Mouse (Mus musculus) 3T3-L1 (cell line): ENCODE results near the gene Myh4.

Experiments
- DNase-seq: peaks from one replicate; pipeline ENCODE4 v3.0.0-alpha.2; 2015; ENCODE audit warnings: low read depth, low spot score

Gene Myh4

GRCm38 (mm10) chr11:67237481-67238079 is at the start of gene Myh4:
Gene Myh4 (plus strand): TSS chr11:67238029.
- no peak for DNase-seq

GRCm38 (mm10) chr11:67190316-67190715 is 47.5 kb upstream of the Myh4 start:
- peak; percentile 15 for DNase-seq

GRCm38 (mm10) chr11:67190814-67191213 is 47.0 kb upstream of the Myh4 start:
- peak; percentile 44 for DNase-seq

- no peak for DNase-seq
Observed at GRCm38 (mm10) chr11:67191496-67191895, 46.3 kb upstream of the Myh4 start.

DNA sequence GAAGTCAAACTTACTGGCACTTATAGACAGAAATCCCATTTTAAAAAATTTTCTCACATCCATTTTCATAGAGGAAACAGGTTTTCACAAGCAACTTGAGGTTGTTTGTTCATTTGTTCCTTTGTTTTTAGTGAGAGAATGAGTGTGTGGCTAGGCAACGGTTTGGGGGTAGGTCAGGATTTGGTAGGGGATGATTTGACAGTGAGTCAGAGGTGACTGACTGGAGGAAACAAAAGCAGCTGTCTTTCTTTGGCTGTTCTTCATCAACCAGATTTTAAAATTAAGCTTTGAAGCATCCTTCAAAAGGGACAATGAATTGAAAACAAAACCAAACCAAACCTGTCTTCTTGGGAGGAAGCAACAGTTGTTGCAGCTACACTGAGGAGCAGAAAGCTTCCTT is 38.5 kb upstream of the Myh4 start:
- DNase-seq = peak; percentile 53

DNA sequence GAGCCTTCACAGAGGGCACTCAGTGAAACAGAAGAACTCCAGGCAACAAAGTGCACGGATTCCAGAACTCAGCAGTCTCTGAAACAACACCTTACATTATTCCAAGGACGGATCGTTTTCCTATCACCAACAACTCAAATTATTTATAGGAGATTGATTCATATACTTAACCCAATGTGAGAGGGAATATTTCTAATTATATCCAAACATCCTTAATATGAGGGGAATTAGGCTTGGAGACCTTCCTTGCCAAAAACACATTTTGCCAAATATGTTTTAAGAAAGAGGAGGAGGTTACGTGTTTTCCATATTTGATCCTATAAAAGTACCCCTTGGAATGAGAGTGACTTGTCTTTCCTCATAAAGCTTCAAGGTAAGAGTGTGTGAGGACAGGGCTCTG is 38.1 kb upstream of the Myh4 start, which contains the start of gene Myh1:
Gene Myh1 (plus strand): TSS at position 301 of the 400 bp plus-strand sequence.
- no peak for DNase-seq

GRCm38 (mm10) chr11:67204766-67205165 is 33.1 kb upstream of the Myh4 start:
- DNase-seq = no peak

DNA sequence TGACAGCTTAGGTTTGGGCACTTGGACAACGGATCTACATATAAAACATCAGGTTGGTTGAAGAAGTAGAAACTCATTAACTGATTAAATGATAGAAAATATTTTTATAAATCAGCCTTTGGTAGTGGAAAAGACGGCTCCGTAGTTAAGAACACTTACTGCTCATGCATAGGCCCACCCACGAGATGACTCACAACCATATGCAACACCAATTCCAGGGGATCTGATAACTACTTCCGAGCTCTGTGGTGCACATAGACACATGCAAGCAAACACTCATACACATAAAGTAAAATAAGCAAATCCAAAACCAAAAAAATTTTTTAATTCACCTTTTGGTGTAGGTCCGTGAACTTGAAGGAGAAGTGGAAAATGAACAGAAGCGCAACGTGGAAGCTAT is 16.0 kb upstream of the Myh4 start:
- DNase-seq = no peak

GRCm38 (mm10) chr11:67224466-67224865 is 13.4 kb upstream of the Myh4 start:
- DNase-seq = peak; percentile 75

GRCm38 (mm10) chr11:67228731-67229130 is 9.1 kb upstream of the Myh4 start:
- DNase-seq = no peak

DNA sequence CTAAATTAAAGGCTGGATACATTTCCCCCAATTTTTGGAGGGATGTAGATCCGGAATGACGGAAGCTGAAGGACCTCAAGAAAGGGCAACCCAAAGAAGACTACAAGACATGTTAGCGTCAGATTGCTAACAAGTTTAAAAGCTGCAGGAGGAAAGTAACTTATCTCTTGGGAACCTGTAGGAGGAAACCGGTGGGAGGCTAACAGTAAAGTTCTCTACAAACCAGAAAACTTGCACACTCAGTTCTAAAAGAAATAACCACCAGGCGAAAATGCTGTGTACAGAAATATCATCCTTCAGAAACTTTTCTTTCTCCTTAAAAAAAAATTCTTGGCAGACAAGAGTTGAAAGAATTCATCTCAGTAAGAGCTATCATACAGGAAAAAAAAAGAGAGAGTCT is 8.7 kb upstream of the Myh4 start:
- no peak for DNase-seq

DNA sequence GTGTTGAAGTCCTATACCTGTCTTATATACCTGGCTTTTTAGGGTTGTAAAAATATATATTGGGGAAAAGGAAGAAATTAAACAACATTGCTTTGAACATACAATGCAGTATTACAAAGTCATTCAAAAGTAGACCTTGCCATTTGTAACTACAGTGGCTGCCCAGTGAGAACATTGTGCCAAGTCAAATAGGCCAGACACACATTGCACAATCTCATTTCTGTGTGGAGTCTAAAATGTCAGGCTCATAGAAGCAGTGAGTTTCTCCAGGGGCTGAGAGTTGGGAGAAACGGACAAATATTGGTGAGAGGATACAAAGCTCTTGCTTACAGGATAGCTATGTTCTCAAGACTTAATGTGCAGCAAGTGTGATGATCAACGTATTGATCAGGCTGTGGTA is 7.9 kb upstream of the Myh4 start:
- DNase-seq = peak; percentile 33

- DNase-seq = peak; percentile 70
Observed at GRCm38 (mm10) chr11:67235639-67236358, 2.0 kb upstream of the Myh4 start.

DNA sequence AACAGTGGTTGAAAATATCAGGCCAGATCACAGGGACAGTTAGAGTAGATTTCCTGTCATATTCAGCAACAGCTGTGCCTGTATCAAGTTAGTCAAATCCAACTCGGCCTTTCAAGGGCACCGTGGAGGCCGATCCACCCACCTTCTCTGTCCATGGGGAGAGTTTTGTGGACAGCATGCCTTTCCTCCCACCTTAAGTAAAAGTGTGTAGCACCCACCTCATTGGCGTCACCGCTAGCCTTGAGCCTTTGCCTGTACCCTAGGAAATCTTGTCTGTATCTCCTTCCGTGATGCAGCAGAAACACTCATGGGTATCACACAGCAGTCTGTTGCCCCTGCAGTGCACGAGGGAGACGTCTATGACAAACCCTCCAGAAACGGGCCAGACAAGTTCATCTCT is 1.0 kb upstream of the Myh4 start:
- no peak for DNase-seq

DNA sequence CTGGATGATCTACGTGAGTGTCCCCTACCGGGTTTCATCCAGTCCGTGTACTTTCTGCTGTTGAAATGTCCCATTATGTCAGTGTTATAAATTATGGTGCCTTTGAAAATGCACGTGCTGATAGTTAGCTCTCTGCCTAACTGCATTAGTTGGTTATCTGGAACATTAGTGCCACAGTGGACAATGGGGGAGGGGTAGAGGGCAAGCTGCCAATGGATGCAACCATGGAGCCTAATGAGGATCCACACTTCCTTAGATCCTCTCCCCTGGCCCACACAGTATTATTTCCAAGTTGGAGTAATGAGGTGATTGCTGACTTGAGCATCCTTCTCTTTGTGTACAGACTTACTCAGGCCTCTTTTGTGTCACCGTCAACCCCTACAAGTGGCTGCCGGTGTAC is 3.2 kb downstream of the Myh4 start:
- DNase-seq = no peak

DNA sequence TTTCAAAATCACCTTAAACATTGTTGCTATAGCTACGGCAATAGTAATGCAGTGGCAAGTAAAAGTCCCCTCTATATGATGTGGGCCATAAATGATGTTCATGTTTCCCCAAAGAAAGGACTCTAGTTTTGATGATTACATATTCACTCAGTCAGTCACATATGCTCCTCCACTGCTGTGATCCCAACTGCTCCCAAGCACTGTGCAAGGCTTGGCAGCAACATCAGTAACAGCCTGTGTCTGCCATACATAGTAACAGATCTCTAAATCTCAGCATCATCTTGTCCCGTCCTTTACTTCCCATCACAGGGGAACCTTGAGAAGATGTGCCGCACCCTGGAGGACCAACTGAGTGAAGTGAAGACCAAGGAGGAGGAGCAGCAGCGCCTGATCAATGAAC is 15.9 kb downstream of the Myh4 start:
- no peak for DNase-seq

DNA sequence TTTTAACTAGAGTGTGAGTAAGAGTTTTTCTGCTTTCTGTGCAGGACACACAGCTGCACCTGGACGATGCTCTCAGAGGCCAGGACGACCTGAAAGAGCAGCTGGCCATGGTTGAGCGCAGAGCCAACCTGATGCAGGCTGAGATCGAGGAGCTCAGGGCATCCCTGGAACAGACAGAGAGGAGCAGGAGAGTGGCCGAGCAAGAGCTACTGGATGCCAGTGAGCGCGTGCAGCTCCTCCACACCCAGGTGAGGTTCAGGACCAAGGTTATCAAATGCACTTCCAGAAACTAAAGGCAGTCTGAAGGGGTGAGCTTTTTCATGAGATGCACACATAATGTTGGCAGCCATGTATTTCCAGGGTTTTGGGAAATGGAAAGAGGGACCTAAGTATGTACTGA is 19.2 kb downstream of the Myh4 start:
- no peak for DNase-seq

DNA sequence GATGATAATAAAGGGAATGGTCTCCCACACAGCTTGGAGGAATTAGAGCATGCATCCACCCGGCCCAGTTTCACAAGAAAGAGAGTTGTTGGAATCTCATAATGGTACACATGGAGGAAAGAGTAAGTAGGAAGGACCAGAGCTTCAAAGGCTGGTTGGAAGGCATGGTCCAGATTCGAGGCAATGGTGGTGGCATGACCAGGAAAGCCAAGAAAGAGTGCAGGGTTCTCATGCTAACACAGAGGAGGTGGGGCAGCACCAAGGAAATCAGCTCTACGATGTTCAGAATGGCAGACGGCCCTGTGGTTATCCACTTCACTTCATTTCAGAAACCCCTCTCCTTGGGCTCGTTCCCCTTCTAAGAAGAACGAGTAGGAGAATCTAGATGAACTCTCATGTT is 23.1 kb downstream of the Myh4 start:
- no peak for DNase-seq

GRCm38 (mm10) chr11:67276601-67277174 is 38.9 kb downstream of the Myh4 start, which contains the start of gene Myh8:
Gene Myh8 (plus strand): TSS chr11:67277124.
- DNase-seq = no peak

DNA sequence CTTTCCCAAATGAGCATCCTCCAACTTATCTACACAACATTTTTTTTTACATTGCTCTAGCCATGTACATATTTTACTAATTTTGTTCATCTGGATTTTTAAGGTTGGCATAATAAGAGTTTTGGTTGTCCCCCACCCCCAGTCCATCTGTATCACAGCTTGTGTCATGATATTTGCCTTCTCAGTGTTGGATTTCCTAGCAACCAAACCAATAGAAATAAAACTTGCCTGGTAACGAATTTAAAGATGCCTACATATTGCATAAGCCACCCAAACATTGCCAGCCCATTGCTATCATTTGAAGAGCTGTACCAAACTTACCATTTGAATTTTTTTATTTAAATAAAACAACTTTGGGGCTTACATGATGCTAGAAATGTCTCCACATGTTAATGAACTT is 55.6 kb downstream of the Myh4 start:
- no peak for DNase-seq
